Mouse (Mus musculus): ENCODE data around the gene Bhmt2.

The Bhmt2 gene

GRCm38 (mm10) chr13:93674131-93674561 is at the start of gene Bhmt2, which contains the start of gene Dmgdh:
Gene Bhmt2, minus strand, starts transcription at chr13:93674302.
Gene Dmgdh, plus strand, starts transcription at chr13:93674433.
- peak; percentile 14 for DNase-seq (ENCODE audit: low spot score)

GRCm38 (mm10) chr13:93723455-93723854 is 49.4 kb upstream of the Bhmt2 start:
- DNase-seq (ENCODE audit: low spot score), result no peak

GRCm38 (mm10) chr13:93721916-93722315 is 47.8 kb upstream of the Bhmt2 start:
- no peak for DNase-seq (ENCODE audit: low spot score)

GRCm38 (mm10) chr13:93718948-93719347 is 44.8 kb upstream of the Bhmt2 start:
- peak; percentile 82 for DNase-seq (ENCODE audit: low spot score)

DNA sequence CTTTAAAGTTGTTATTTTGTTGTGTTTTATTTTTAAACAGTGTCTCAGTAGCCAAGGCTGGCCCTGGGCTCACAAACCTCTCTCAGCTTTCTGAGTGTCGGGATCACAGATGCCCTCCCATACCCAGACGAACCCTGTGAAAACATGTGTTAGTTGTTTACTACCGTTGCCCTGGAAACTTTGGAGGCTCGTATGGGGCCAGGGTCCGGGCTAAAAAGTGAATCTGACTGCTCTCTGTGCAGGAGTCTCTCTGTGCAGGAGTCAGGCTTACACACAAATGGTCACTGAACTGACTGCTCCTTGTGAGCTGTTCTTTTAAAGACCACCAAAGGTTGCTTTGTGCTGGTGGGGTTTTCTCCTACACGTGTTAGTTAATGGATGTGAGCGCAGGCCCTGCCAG is 43.0 kb upstream of the Bhmt2 start:
- DNase-seq (ENCODE audit: low spot score), result no peak

DNA sequence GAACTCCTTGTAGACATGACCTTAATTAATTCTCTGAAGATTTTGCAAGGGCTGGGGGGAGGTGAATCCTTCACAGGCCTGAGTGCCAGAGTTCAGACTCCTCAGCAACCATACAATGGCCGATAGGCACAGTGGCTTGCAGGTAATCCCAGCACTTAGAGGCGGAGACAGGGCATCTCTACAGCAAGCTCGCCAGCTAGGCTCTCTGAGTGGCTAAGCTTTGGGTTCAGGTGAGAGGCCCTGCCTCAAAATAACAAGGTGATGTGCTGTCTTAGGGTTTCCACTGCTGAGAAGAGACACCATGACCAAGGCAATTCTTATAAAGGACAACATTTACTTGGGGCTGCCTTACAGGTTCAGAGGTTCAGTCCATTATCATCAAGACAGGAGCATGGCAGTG is 39.7 kb upstream of the Bhmt2 start:
- DNase-seq (ENCODE audit: low spot score), result no peak

DNA sequence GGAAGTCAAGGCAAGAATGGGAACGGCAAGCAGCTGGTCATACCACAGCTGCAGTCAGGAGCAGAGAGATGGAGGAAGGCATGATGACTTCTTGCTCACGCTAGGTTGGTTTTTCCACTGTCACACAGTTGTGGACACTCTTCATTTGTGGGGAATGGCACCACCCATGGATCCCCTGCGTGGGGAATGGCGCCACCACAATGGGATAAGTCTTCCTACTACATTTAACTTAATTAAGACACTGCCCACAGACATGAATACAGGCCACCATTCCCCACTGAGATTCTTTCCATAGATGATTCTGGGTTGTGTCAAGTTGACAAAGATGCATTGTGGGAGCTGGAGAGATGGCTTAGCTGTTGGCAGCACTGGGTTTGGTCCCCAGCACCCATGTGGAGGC is 38.3 kb upstream of the Bhmt2 start:
- DNase-seq (ENCODE audit: low spot score), result no peak

DNA sequence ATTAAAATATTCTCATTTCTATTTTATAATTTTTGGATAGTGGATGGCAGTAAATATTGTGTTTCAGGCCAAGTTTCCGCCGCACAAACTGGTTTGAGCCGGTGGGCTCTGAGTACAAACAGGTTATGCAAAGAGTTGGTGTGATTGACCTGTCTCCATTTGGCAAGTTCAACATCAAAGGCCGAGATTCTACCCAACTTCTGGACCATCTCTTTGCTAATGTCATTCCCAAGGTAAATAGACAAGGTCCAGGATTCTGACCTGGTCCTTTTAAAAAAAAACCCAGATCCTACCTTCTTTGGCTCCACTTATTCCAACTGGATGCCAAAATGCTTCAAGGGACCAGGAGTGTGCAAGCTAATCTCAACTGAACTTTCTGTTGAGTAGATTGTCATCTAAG is 37.1 kb upstream of the Bhmt2 start:
- DNase-seq (ENCODE audit: low spot score), result no peak

DNA sequence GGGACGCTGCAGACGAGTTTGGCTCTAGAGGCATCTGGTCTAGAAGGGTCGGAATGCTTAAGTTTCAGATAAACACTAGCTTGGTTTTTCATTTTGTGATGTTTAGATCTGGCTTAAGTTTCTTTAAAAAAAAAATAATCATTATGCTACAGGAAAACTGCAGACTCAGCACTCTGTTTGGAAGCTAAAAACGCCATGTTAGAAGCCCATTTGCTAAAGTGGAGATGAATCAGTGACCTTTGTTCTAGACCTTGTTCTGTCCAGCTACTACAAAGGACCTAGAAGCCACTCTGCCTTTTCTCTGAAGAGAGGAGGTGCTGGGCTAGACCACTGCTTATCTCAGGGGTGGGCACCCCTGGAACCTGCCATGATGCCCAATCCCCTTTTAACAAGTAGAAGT is 36.2 kb upstream of the Bhmt2 start:
- no peak for DNase-seq (ENCODE audit: low spot score)

GRCm38 (mm10) chr13:93707271-93707670 is 33.2 kb upstream of the Bhmt2 start:
- DNase-seq (ENCODE audit: low spot score), result no peak

GRCm38 (mm10) chr13:93705697-93706096 is 31.6 kb upstream of the Bhmt2 start:
- DNase-seq (ENCODE audit: low spot score), result no peak

- no peak for DNase-seq (ENCODE audit: low spot score)
Measured at GRCm38 (mm10) chr13:93698866-93699265, 24.8 kb upstream of the Bhmt2 start.

GRCm38 (mm10) chr13:93690821-93691220 is 16.7 kb upstream of the Bhmt2 start:
- no peak for DNase-seq (ENCODE audit: low spot score)

GRCm38 (mm10) chr13:93689566-93689965 is 15.5 kb upstream of the Bhmt2 start:
- no peak for DNase-seq (ENCODE audit: low spot score)

DNA sequence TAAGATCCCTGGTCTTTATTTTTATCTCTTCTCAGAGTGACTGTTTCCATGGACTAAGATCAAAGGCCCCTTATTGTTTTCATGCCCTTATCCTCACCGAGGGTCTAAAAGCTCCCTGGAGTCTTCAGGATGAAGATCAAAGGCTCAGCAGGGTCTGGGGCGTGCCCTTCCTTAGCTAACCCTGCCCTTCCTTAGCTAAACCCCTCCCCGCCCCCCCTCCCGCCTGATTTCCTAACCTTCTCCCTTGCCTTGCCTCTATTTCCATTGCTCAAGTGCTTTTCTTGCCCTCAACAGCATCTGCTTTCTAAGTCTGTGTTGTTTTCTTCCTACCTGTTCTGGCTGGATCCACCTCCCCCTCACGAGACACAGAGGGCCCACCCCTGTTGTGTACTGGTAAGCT is 13.2 kb upstream of the Bhmt2 start:
- no peak for DNase-seq (ENCODE audit: low spot score)

GRCm38 (mm10) chr13:93685226-93685625 is 11.1 kb upstream of the Bhmt2 start:
- peak; percentile 53 for DNase-seq (ENCODE audit: low spot score)

GRCm38 (mm10) chr13:93683336-93683735 is 9.2 kb upstream of the Bhmt2 start:
- DNase-seq (ENCODE audit: low spot score), result no peak

DNA sequence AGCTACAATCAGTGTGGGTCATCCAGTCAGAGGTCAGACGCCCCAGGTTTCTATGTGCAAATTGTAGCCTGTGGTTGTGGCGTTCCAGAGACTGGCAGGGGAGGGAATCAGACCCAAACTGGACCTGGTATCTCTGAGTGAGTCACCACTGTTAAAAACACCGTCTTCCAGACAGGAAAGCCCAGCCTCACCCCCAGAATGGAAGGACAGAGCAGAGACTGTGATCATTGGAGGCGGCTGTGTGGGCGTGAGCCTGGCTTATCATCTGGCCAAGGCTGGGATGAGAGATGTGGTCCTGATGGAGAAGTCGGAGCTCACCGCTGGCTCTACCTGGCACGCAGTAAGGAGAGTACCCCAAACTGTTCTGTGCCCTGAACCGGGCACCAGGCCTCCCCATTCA is 2.8 kb upstream of the Bhmt2 start:
- no peak for DNase-seq (ENCODE audit: low spot score)

GRCm38 (mm10) chr13:93673296-93673695 is 806 bp downstream of the Bhmt2 start:
- DNase-seq (ENCODE audit: low spot score), result no peak

DNA sequence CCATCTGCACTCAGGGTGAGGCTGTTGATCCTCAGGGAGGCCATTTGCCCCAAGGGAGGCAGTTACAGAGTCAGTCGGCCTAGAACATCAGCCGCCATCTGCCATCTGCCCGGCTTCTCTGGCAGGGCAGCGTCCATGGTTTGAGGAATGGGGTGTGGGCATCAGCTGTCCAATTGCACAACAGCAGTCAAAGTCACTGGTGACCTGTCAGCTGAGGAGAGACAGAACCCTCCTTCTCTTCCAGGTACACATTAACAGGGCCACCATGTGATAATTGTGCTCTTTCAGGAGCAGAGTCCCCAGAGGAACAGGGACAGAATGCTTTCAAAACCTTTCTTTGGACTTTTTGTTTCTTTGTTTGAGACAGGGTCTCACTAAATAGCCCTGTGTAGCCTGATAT is 1.7 kb downstream of the Bhmt2 start:
- no peak for DNase-seq (ENCODE audit: low spot score)

- no peak for DNase-seq (ENCODE audit: low spot score)
Measured at GRCm38 (mm10) chr13:93667586-93667985, 6.5 kb downstream of the Bhmt2 start.

DNA sequence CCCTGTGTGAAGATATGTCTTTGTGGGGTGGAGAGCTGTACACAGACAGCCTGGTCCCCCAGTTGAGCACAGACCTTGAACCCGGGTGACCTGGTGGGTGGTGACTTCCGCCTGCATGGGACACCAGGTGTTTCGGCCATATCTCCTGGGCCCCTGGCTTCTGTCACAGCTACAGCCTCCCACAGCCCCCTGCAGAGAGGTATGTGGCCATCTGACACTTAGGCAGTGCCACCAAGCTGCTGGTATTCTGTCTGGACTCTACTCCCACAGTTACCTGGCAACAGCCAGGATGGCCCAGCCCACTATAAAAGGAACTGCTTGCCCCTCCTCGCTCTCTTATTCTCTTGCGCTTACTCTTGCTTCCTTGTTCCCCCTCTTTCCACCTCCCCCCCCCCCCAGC is 16.2 kb downstream of the Bhmt2 start:
- peak; percentile 17 for DNase-seq (ENCODE audit: low spot score)

DNA sequence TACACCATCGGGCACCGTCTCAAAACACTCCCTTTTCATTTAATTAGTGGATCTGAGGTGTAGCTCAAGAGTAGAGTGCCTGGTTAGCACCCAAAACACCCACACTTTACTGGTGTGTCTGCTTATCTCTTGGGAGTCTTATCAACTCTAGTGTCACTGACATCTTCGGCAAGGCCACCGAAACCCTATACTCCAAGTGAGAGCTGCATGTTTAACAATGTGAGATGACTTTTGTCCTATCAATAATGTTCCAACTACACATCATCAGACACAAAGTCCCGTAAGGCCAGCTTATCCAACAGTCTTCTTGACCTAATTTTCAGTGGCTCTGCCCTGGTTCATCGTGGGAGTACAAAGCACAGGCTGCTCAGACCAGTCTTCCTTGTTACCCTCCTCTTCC is 20.7 kb downstream of the Bhmt2 start:
- DNase-seq (ENCODE audit: low spot score), result no peak

GRCm38 (mm10) chr13:93648387-93649130 is 25.5 kb downstream of the Bhmt2 start:
- no peak for DNase-seq (ENCODE audit: low spot score)
